Mouse (Mus musculus): ENCODE measurements around the gene Cped1. TPM values are rescaled to one million over a fixed set of nuclear protein-coding genes. Genes with fewer than 3 reads are reported as not detected.
"Not testable (repeated sequence)": the region's sequence is repeated elsewhere in the genome, so short reads cannot be mapped to it uniquely, and the experiment has no call there.

Cped1 gene
- polyA plus RNA-seq, 1 experiment from 2014 or later, result 25.0 TPM

DNA sequence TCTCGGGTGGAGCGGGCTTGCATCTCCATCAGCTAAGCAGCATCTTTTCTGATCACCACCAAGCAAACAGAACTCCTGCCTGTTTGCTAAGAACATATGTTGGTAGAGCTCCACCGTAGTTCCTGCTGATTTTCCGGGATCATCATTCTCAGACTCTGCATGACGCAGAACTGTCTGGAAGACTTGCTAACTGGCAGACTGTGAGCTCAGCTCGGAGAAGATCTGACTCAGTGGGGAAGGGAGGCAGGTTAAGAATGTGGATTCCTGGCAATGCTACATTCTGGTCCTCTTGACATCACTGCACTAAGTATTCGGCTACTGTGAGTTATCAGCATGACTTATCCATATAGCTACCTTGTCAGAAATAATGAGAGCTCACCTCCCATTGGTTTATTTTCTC lies 44.7 kb downstream of the Cped1 start:
- Histone ChIP-seq H3K36me3 (no peaks in the 10 kb centered on the region), H3K4me2 (no peak overlapping the region), H3K4me3 (no peak overlapping the region), H3K27ac (no peak overlapping the region), H3K27me3 (no peaks in the 10 kb centered on the region), H3K9me3 (no peaks in the 10 kb centered on the region), H3K9ac (no peak overlapping the region), H3K4me1 (peaks cover 16% of the 10 kb centered on the region)
- 72% methylated on average over 7 of the region's 7 CpGs for WGBS
- ATAC-seq (ENCODE audit: borderline replicate concordance, extremely low read depth, low FRiP score, low TSS enrichment), result no peak

DNA sequence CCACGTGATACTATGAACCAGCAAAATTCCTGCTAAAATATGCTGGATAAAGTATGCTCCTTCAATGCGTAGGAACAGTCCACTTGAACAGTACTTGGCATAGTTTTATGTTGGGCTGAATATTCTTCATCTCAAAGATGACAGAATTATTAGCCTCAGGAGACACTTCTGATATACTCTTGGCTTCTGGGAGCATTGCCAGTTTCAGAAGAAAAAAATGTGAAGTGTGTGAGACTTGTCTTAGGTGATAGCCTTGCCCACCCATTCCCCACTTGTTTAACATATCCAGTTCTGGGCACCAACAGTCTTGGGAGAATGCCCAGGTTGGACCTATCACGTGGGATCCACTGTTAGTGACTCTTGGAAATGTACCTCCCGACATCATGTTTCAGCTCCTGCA lies 47.5 kb downstream of the Cped1 start:
- Histone ChIP-seq H3K9ac (no peak overlapping the region), H3K4me3 (no peak overlapping the region), H3K4me2 (no peak overlapping the region), H3K27ac (no peak overlapping the region), H3K36me3 (no peaks in the 10 kb centered on the region), H3K27me3 (no peaks in the 10 kb centered on the region), H3K9me3 (no peaks in the 10 kb centered on the region), H3K4me1 (peaks cover 16% of the 10 kb centered on the region)
- peak; percentile 58 for ATAC-seq (ENCODE audit: borderline replicate concordance, extremely low read depth, low FRiP score, low TSS enrichment)
- 46% methylated on average over 4 of the region's 4 CpGs for WGBS

DNA sequence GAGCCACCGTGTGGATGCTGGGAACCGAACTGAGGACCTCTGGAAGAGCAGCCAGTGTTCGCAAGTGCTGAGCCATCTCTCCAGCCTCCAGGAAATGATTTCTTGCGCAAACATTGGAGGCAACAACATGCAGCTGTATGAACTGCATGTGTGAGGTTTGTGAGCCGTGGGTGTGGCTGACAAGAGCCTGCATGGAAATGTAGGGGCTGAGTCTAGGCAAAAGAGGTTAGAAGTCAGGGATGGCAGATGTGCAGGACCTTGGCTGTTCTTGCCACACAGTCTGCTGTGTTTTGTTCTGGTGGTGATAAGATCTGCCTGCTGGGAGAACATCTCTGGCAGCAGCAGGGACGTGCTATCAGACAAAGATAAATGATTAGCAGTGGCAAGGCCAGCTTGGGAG lies 49.7 kb downstream of the Cped1 start:
- WGBS, result 37% methylated on average over 6 of the region's 6 CpGs

DNA sequence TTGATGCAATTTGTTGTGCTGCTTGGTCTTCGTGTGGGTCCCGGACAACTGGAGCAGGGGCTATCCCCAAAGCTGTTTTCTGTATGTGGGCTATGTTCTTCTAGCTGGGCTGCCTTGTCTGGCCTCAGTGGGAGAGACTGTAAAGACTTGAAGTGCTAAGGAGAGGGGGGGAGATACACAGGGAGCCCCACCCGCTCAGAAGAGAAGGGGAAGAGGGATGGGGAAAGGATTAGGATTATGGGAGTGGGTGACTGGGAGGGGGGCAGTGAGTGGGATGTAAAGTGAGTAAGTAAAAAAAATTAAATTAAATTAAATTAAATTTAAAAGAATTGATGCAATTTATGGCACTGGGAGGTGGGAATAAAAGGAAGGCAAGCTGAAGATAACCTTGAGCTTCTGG lies 50.2 kb downstream of the Cped1 start:
- Histone ChIP-seq H3K9me3 (no peaks in the 10 kb centered on the region), H3K27me3 (no peaks in the 10 kb centered on the region), H3K36me3 (no peaks in the 10 kb centered on the region), H3K4me2 (no peak overlapping the region), H3K27ac (peak overlapping the region; percentile 52), H3K4me3 (no peak overlapping the region), H3K4me1 (peaks cover 16% of the 10 kb centered on the region), H3K9ac (no peak overlapping the region)
- WGBS, result 61% methylated on average over 3 of the region's 3 CpGs
- ATAC-seq (ENCODE audit: borderline replicate concordance, extremely low read depth, low FRiP score, low TSS enrichment), result peak; percentile 37; the same call in 1 of the 2 replicates

More for the DNA sequence above, 49.7 kb downstream of the Cped1 start:
- Histone ChIP-seq H3K36me3 (no peaks in the 10 kb centered on the region), H3K4me1 (peaks cover 16% of the 10 kb centered on the region), H3K4me3 (no peak overlapping the region), H3K4me2 (no peak overlapping the region), H3K9ac (no peak overlapping the region), H3K9me3 (no peaks in the 10 kb centered on the region), H3K27ac (peak overlapping the region; percentile 52; the same call in 1 of the 2 replicates), H3K27me3 (no peaks in the 10 kb centered on the region)
- peak; percentile 84; the same call in 1 of the 2 replicates for ATAC-seq (ENCODE audit: borderline replicate concordance, extremely low read depth, low FRiP score, low TSS enrichment)

DNA sequence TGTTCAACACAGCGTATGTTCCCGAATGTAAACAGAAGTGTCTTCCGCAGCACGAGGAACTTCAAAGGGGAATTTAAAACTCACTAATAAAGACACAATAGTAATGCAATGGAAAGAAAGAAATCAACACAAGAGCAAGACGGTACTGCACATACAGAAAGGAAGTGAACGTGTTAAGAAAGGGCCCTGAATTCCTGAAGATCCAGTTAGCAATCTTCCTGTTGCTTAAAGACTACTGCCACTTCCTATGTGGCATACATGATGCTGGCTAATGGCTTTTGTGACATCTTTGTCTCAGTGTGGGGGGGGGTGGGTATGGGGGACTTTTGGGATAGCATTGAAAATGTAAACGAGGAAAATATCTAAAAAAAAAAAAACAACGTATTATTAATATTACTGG lies 50.7 kb downstream of the Cped1 start:
- Histone ChIP-seq H3K4me3 (no peak overlapping the region), H3K4me1 (peaks cover 16% of the 10 kb centered on the region), H3K4me2 (no peak overlapping the region), H3K36me3 (no peaks in the 10 kb centered on the region), H3K27ac (peak overlapping the region; percentile 52), H3K27me3 (no peaks in the 10 kb centered on the region), H3K9ac (no peak overlapping the region), H3K9me3 (no peaks in the 10 kb centered on the region)
- WGBS, result 56% methylated on average over 8 of the region's 8 CpGs
- ATAC-seq (ENCODE audit: borderline replicate concordance, extremely low read depth, low FRiP score, low TSS enrichment), result no peak

DNA sequence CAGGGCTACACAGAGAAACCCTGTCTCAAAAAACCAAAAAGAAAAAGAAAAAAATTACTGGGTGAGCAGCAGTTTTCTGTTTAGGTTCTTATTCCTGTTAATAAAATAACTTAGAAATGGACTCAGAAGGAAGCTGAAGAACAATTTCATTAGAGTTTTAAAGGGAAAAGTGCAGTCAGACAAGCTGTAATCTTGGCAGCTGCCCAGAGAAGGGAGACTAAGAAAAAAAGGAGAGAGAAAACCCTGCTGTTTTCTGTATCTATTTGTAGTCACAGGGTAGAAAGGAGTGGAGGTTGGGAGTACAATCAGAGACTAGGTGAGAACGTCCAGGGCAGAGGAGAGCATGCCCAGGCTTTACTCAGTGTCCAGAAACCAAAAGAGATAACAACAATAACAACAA lies 51.2 kb downstream of the Cped1 start:
- Histone ChIP-seq H3K27ac (peak overlapping the region; percentile 42), H3K36me3 (no peaks in the 10 kb centered on the region), H3K4me1 (peaks cover 16% of the 10 kb centered on the region), H3K4me2 (no peak overlapping the region), H3K9me3 (no peaks in the 10 kb centered on the region), H3K27me3 (no peaks in the 10 kb centered on the region), H3K4me3 (no peak overlapping the region), H3K9ac (no peak overlapping the region)
- 62% methylated on average over 1 of the region's 1 CpGs for WGBS
- ATAC-seq (ENCODE audit: borderline replicate concordance, extremely low read depth, low FRiP score, low TSS enrichment), result no peak

DNA sequence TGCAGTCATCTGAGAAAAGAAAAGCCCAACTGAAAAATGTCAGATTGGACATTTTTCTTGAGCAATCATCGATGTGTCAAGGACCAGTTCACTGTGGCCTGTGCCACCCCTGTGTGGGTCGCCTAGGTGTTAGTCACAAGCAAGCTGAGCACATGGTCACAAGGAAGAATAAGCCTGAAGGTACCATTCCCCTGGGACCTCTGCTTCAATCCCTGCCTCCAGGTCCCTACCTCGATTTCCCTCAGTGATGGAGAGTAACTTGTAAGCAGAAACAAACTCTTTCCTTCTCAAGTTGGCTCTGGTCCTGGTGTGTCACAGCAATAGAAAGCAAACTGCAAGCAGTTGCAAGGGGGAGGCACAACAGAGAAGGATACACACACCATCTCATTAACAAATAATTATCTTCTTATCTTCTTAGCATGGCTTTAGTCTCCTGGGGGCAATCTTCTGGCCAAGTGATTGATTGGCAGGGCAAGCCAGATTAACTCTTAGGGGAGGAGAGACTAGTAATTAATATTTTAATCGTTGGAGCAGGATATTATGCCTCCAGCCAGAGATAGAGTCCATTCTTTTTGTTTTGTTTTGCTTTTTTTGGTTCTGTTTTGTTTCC lies 51.8 kb downstream of the Cped1 start:
- Histone ChIP-seq H3K9ac (no peak overlapping the region), H3K4me3 (no peak overlapping the region), H3K4me2 (no peak overlapping the region), H3K9me3 (no peaks in the 10 kb centered on the region), H3K27me3 (no peaks in the 10 kb centered on the region), H3K4me1 (peaks cover 16% of the 10 kb centered on the region), H3K27ac (peak overlapping the region; percentile 42), H3K36me3 (no peaks in the 10 kb centered on the region)
- ATAC-seq (ENCODE audit: borderline replicate concordance, extremely low read depth, low FRiP score, low TSS enrichment), result no peak
- WGBS, result 44% methylated on average over 4 of the region's 4 CpGs

DNA sequence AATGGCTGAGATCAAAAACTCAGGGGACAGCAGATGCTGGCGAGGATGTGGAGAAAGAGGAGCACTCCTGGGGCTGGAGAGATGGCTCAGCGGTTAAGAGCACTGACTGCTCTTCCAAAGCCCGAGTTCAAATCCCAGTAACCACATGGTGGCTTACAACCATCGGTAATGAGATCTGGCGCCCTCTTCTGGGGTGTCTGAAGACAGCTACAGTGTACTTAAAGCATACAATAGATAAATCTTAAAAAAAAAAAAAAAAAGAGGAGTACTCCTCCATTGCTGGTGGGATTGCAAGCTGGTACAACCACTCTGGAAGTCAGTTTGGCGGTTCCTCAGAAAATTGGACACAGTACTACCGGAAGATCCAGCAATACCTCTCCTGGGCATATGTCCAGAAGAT lies 54.0 kb downstream of the Cped1 start:
- not testable (repeated sequence) for ATAC-seq (ENCODE audit: borderline replicate concordance, extremely low read depth, low FRiP score, low TSS enrichment); H3K9ac ChIP-seq; H3K27me3 ChIP-seq; H3K36me3 ChIP-seq; H3K4me2 ChIP-seq; H3K27ac ChIP-seq; H3K9me3 ChIP-seq; H3K4me3 ChIP-seq
- 69% methylated on average over 7 of the region's 7 CpGs for WGBS
- peaks cover 16% of the 10 kb centered on the region for H3K4me1 ChIP-seq

DNA sequence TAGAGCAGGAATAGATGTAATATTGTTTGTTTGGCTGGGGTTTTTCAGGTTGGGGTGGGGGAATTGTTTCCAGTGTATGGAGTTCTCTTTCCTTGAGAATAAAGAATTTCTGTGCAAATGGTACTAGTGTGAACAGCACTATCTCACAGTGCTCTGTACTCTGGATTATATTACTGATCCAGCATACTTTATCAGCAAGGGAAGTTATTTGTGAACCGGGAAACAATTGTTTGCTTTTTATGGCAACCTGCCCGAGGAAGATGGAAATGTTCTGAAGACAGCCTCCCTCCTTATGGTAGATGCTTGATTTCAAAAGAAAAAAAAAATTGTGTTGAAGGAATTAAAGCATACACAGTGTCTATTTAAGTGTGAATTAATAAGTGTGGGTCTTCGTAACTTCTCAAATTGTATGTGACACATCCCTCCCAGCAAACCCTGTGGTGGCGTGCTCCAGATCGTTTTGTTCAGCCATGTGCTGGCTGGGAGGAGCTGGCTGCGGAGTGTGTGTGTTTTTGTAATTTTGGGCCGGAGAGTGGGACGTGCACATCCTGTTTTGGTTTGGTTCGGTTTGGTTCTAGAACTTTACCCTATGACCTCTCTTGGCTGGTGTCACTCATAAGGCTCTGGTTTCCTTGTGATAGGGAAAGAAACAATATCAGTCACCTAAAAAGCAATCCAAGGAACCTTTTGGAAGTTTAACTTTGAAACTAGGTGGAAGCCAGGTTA lies 59.3 kb downstream of the Cped1 start:
- Histone ChIP-seq H3K27me3 (no peaks in the 10 kb centered on the region), H3K4me2 (no peak overlapping the region), H3K36me3 (no peaks in the 10 kb centered on the region), H3K9ac (no peak overlapping the region), H3K27ac (no peak overlapping the region), H3K4me3 (no peak overlapping the region), H3K4me1 (peaks cover 14% of the 10 kb centered on the region; the same call in 1 of the 2 replicates), H3K9me3 (no peaks in the 10 kb centered on the region)
- WGBS, result 41% methylated on average over 9 of the region's 9 CpGs
- ATAC-seq (ENCODE audit: borderline replicate concordance, extremely low read depth, low FRiP score, low TSS enrichment), result peak; percentile 17; the same call in 1 of the 2 replicates

DNA sequence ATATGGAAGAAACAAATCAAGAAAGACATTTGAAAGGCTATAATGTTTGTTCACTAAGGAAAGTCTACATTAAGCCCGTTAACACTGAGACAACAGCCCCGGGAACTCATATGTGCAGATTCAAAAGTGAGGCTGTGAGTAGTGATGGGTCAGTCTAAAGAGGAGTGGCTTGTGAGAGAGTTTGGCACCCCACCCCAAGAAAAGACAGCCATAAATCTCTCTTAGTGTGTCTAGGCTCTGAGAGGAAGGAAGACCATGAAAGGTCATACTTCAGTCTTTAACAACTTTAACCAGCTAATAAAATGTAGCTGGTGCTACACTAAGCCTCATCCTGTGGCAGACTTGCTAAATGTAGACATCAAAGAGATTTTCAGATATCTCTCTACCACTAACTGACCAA lies 61.4 kb downstream of the Cped1 start:
- ATAC-seq (ENCODE audit: borderline replicate concordance, extremely low read depth, low FRiP score, low TSS enrichment), result no peak
- H3K36me3 ChIP-seq, result no peaks in the 10 kb centered on the region
- no peak overlapping the region for H3K4me3 ChIP-seq
- no peaks in the 10 kb centered on the region for H3K9me3 ChIP-seq
- H3K9ac ChIP-seq, result no peak overlapping the region
- no peak overlapping the region for H3K27ac ChIP-seq
- H3K4me1 ChIP-seq, result peaks cover 14% of the 10 kb centered on the region; the same call in 1 of the 2 replicates
- no peak overlapping the region for H3K4me2 ChIP-seq
- 71% methylated on average over 2 of the region's 2 CpGs for WGBS
- no peaks in the 10 kb centered on the region for H3K27me3 ChIP-seq

DNA sequence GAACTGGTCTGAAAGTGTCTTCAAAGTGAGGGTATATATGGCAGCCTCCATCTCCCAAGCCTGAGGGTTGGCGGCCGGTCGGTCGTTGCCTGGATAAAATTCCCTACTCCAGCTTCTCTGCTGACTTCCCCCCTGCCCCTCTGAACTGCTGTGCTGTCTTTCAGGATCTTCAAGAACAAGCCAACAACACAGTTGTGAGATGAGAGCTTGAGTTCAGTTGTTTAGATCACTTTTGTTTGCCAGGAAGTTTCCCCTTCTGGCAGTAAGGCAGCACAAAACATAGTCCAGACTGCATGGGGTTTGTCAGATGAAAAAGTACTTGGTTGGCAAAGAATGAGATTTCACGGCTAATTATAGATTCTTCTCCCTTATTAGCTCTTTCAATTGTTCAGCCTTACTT lies 63.4 kb downstream of the Cped1 start:
- Histone ChIP-seq H3K4me3 (no peak overlapping the region), H3K27ac (peak overlapping the region; percentile 79), H3K9me3 (no peaks in the 10 kb centered on the region), H3K4me1 (peaks cover 14% of the 10 kb centered on the region; the same call in 1 of the 2 replicates), H3K9ac (no peak overlapping the region), H3K36me3 (no peaks in the 10 kb centered on the region), H3K4me2 (peak overlapping the region; percentile 18; the same call in 1 of the 2 replicates), H3K27me3 (no peaks in the 10 kb centered on the region)
- ATAC-seq (ENCODE audit: borderline replicate concordance, extremely low read depth, low FRiP score, low TSS enrichment), result peak; percentile 82
- 29% methylated on average over 5 of the region's 5 CpGs for WGBS

DNA sequence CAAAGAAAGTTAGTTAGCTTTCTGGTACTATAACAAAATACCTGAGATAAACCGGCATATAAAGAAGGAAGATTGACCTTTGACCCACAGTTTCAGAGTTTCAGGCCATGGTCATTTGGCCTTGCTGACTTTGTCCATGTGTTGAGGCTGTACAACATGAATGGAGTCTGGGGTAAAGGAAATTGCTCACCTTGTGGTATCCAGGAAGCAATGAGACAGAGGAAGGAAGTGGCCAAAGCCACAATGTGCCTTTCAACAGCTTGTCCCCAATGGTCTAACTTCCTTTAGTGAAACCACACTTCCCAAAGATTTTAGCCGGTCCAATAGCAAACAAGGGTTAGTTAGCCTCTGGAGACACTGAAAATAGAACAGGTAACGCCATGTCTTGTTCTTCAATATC lies 65.8 kb downstream of the Cped1 start:
- Histone ChIP-seq H3K27me3 (no peaks in the 10 kb centered on the region), H3K27ac (no peak overlapping the region), H3K9me3 (no peaks in the 10 kb centered on the region), H3K36me3 (no peaks in the 10 kb centered on the region), H3K4me3 (no peak overlapping the region), H3K4me1 (peaks cover 7% of the 10 kb centered on the region; the same call in 1 of the 2 replicates), H3K9ac (no peak overlapping the region), H3K4me2 (no peak overlapping the region)
- ATAC-seq (ENCODE audit: borderline replicate concordance, extremely low read depth, low FRiP score, low TSS enrichment), result no peak
- WGBS, result 78% methylated on average over 3 of the region's 3 CpGs
